Mouse (Mus musculus) layer of hippocampus, adult 9-11 months (tissue): ENCODE data around the gene Bag5.
"Not testable (repeated sequence)": the region's sequence is repeated elsewhere in the genome, so short reads cannot be mapped to it uniquely, and the experiment has no call there.

Experiments used
- DNase-seq: peaks from one replicate; pipeline ENCODE4 v3.0.0; 2022

Bag5 gene

GRCm38 (mm10) chr12:111732921-111733320 lies 19.9 kb upstream of the Bag5 start:
- DNase-seq: no peak

- DNase-seq: peak; percentile 91
Measured at GRCm38 (mm10) chr12:111731822-111732807, 19.1 kb upstream of the Bag5 start.

- DNase-seq: no peak
Measured at GRCm38 (mm10) chr12:111727956-111728355, 14.9 kb upstream of the Bag5 start.

- peak; percentile 59 for DNase-seq
Measured at GRCm38 (mm10) chr12:111726122-111726463, 13.0 kb upstream of the Bag5 start.

- peak; percentile 82 for DNase-seq
Measured at GRCm38 (mm10) chr12:111725338-111726121, 12.5 kb upstream of the Bag5 start.

- no peak for DNase-seq
Measured at GRCm38 (mm10) chr12:111724638-111725337, 11.7 kb upstream of the Bag5 start.

- no peak for DNase-seq
Measured at GRCm38 (mm10) chr12:111722654-111723053, 9.6 kb upstream of the Bag5 start.

- no peak for DNase-seq
Measured at GRCm38 (mm10) chr12:111720222-111720621, 7.2 kb upstream of the Bag5 start.

- no peak for DNase-seq
Measured at GRCm38 (mm10) chr12:111718656-111719055, 5.6 kb upstream of the Bag5 start.

- no peak for DNase-seq
Measured at GRCm38 (mm10) chr12:111716505-111716904, 3.4 kb upstream of the Bag5 start.

GRCm38 (mm10) chr12:111713880-111714279 lies 823 bp upstream of the Bag5 start:
- not testable (repeated sequence) for DNase-seq

- DNase-seq: no peak
Measured at GRCm38 (mm10) chr12:111712476-111712875, 581 bp downstream of the Bag5 start.

GRCm38 (mm10) chr12:111710091-111710490 lies 3.0 kb downstream of the Bag5 start:
- DNase-seq: no peak

GRCm38 (mm10) chr12:111708181-111708580 lies 4.9 kb downstream of the Bag5 start:
- DNase-seq: no peak

- no peak for DNase-seq
Measured at GRCm38 (mm10) chr12:111705186-111705973, 7.7 kb downstream of the Bag5 start.

- no peak for DNase-seq
Measured at GRCm38 (mm10) chr12:111704609-111705008, 8.4 kb downstream of the Bag5 start.

GRCm38 (mm10) chr12:111703301-111703700 lies 9.8 kb downstream of the Bag5 start:
- DNase-seq: no peak

GRCm38 (mm10) chr12:111700920-111701458 lies 12.1 kb downstream of the Bag5 start:
- DNase-seq: no peak

GRCm38 (mm10) chr12:111699542-111699941 lies 13.5 kb downstream of the Bag5 start:
- no peak for DNase-seq

GRCm38 (mm10) chr12:111698346-111698913 lies 14.6 kb downstream of the Bag5 start:
- no peak for DNase-seq

- no peak for DNase-seq
Measured at GRCm38 (mm10) chr12:111697708-111698107, 15.3 kb downstream of the Bag5 start.

GRCm38 (mm10) chr12:111696239-111696638 lies 16.8 kb downstream of the Bag5 start:
- no peak for DNase-seq
